Mouse (Mus musculus): Measurements from ENCODE around the gene Phc2. TPM values are rescaled to one million over a fixed set of nuclear protein-coding genes. Genes with fewer than 3 reads are reported as not detected.

Gene Phc2
- polyA plus RNA-seq, 1 experiment = 69.9 TPM

DNA sequence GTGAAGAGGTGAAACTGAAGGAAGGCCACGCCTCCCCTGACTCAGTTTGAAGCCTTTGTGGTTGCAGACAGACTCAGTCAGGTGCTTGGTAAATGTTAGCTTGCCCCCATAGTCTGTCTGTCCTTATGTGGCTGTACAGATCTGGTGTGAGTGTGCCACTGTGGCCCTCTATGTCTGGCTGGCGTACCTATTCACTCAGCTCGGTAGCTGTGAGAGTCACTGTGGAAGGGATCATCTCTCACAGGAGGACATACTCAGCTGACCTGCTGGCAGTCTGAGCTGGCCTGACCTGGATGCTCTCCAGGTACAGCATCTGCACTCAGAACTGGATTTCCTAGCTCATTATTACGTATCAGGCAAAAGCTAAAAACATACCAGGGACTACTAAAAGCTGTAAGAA is 67.3 kb downstream of the Phc2 start:
- TF ChIP-seq POLR2A (IDR thresholded peaks at IDR 0.05; ENCODE audit: low read depth, low read length) (no peak), CTCF (IDR thresholded peaks at IDR 0.05; ENCODE audit: borderline replicate concordance, insufficient read depth, low read length) (no peak)
- peaks cover under 1% of the 10 kb centered on the region; the same call in 1 of the 2 replicates for H3K4me1 ChIP-seq (ENCODE audit: control insufficient read depth, insufficient read depth, low read length)
- no peak overlapping the region for H3K27ac ChIP-seq (ENCODE audit: insufficient read depth, low read length)
- H3K4me3 ChIP-seq (ENCODE audit: insufficient read depth, low read length) = no peak overlapping the region

- H3K4me3 ChIP-seq (ENCODE audit: insufficient read depth, low read length) = no peak overlapping the region
- TF ChIP-seq POLR2A (IDR thresholded peaks at IDR 0.05; ENCODE audit: low read depth, low read length) (no peak), CTCF (IDR thresholded peaks at IDR 0.05; ENCODE audit: borderline replicate concordance, insufficient read depth, low read length) (no peak)
Observed at GRCm38 (mm10) chr4:128722932-128723331, 68.4 kb downstream of the Phc2 start.

DNA sequence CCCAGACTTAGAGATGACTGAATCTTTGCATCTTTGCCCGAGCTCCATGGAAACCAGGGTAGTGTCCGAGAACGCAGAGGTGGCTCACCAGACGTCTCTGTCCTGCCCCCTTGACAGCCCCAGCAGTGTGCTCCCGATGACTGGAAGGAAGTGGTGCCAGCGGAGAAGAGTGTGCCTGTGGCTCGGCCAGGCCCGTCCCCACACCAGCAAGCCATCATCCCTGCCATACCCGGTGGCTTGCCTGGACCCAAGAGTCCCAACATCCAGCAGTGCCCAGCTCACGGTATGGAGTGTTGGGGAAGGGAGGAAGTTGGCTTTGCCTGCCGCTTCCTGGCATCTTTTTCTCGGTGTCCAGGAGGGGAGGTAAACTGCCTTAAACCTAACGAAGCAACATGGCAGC is 68.9 kb downstream of the Phc2 start:
- no peak overlapping the region for H3K4me3 ChIP-seq (ENCODE audit: insufficient read depth, low read length)
- H3K4me1 ChIP-seq (ENCODE audit: control insufficient read depth, insufficient read depth, low read length) = peaks cover 4% of the 10 kb centered on the region; the same call in 1 of the 2 replicates
- no peak for TF ChIP-seq CTCF (IDR thresholded peaks at IDR 0.05; ENCODE audit: borderline replicate concordance, insufficient read depth, low read length)
- no peak overlapping the region for H3K27ac ChIP-seq (ENCODE audit: insufficient read depth, low read length)

More at GRCm38 (mm10) chr4:128722932-128723331, 68.4 kb downstream of the Phc2 start:
- peaks cover 4% of the 10 kb centered on the region; the same call in 1 of the 2 replicates for H3K4me1 ChIP-seq (ENCODE audit: control insufficient read depth, insufficient read depth, low read length)
- H3K27ac ChIP-seq (ENCODE audit: insufficient read depth, low read length) = no peak overlapping the region

DNA sequence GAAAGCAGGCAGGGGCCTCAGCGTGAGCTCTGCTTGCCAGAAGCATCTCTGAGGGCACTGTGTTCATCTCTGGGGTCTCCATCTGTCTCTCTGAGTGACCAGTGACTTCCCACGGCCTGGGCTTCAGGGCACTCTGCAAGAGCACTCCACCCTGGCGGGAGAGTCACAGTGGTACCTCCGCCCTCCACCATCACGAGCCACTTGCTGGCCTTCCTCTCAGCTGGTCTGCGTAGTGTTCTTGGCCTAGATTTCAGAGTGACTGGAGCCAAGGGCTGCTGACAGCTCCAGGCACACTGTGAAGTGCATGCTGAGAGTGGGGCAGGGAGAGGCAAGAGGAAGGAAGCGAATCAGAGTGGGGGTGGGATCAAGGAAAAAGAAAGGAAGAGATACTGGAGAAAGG is 69.6 kb downstream of the Phc2 start:
- no peak overlapping the region for H3K4me3 ChIP-seq (ENCODE audit: insufficient read depth, low read length)
- peaks cover 4% of the 10 kb centered on the region; the same call in 1 of the 2 replicates for H3K4me1 ChIP-seq (ENCODE audit: control insufficient read depth, insufficient read depth, low read length)
- H3K27ac ChIP-seq (ENCODE audit: insufficient read depth, low read length) = no peak overlapping the region
- no peak for TF ChIP-seq POLR2A (IDR thresholded peaks at IDR 0.05; ENCODE audit: low read depth, low read length)
- no peak for TF ChIP-seq CTCF (IDR thresholded peaks at IDR 0.05; ENCODE audit: borderline replicate concordance, insufficient read depth, low read length)

GRCm38 (mm10) chr4:128727019-128727720 is 72.7 kb downstream of the Phc2 start:
- peak; percentile 77 for TF ChIP-seq POLR2A (IDR thresholded peaks at IDR 0.05; ENCODE audit: low read depth, low read length)
- no peak for TF ChIP-seq CTCF (IDR thresholded peaks at IDR 0.05; ENCODE audit: borderline replicate concordance, insufficient read depth, low read length)
- Histone ChIP-seq H3K4me3 (ENCODE audit: insufficient read depth, low read length) (peak overlapping the region; percentile 63), H3K4me1 (ENCODE audit: control insufficient read depth, insufficient read depth, low read length) (peaks cover 9% of the 10 kb centered on the region), H3K27ac (ENCODE audit: insufficient read depth, low read length) (peak overlapping the region; percentile 96)

DNA sequence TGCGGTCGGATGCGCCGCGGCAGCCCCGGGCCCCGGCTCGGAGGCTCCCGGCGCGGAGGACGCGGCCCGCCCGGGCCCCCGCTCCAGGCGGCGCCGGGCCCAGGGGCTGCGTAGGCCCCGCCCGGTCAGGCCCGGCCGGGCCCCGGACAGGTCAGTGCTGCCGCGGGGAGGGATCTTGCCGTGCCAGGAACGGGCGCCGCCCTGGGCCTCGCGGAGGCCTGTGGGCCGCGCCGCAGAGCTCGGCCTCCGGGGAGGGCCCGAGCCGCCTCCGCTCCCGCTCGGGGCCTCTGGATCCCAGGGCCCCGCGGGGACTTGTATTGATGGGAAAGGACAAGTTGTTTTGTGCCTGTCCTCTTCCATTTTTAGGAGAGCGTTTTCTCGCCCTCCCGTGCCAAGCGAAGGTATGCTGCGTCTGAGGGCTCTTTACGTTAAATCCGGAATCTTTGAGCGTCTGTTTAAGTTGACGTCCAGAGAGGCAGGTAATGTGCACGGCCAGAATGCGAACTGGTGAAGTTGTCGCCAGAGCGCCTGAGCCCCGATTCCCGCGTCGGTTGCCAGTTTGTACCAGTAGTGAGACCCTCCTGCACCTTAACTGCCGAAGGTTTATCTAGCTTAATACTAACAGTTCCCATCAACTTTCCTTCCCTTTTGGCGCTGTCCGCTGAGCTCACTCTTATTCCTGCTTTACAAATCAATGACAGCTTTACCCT is 73.4 kb downstream of the Phc2 start:
- peak overlapping the region; percentile 96 for H3K27ac ChIP-seq (ENCODE audit: insufficient read depth, low read length)
- TF ChIP-seq CTCF (IDR thresholded peaks at IDR 0.05; ENCODE audit: borderline replicate concordance, insufficient read depth, low read length) (no peak), POLR2A (IDR thresholded peaks at IDR 0.05; ENCODE audit: low read depth, low read length) (no peak; the same call in 1 of the 2 replicates)
- peak overlapping the region; percentile 94 for H3K4me3 ChIP-seq (ENCODE audit: insufficient read depth, low read length)
- peaks cover 9% of the 10 kb centered on the region for H3K4me1 ChIP-seq (ENCODE audit: control insufficient read depth, insufficient read depth, low read length)

DNA sequence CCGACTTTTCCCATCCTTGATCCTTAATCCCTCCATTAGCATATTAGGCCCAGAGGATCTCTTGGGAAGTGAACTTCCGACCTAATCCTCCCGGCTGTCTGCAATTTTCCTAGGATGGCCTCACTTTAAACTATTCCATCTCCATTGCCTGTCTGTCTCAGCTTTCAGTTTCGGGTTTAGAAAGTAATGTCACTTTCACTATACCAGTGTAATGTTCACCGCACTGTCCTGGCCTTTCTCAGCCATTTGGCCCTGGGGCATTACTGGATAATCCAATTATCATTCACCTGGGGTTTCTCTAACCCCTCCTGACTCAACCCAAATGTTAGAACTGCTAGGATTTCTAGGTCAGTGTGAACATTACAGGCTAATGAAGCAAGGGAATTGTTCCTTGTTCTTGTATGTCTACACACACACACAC is 73.9 kb downstream of the Phc2 start:
- H3K4me1 ChIP-seq (ENCODE audit: control insufficient read depth, insufficient read depth, low read length) = peaks cover 12% of the 10 kb centered on the region
- H3K27ac ChIP-seq (ENCODE audit: insufficient read depth, low read length) = peak overlapping the region; percentile 96
- TF ChIP-seq POLR2A (IDR thresholded peaks at IDR 0.05; ENCODE audit: low read depth, low read length) (no peak), CTCF (IDR thresholded peaks at IDR 0.05; ENCODE audit: borderline replicate concordance, insufficient read depth, low read length) (no peak)

GRCm38 (mm10) chr4:128729033-128729708 is 74.7 kb downstream of the Phc2 start:
- H3K27ac ChIP-seq (ENCODE audit: insufficient read depth, low read length) = peak overlapping the region; percentile 96
- peak overlapping the region; percentile 94 for H3K4me3 ChIP-seq (ENCODE audit: insufficient read depth, low read length)
- TF ChIP-seq CTCF (IDR thresholded peaks at IDR 0.05; ENCODE audit: borderline replicate concordance, insufficient read depth, low read length) (no peak), POLR2A (IDR thresholded peaks at IDR 0.05; ENCODE audit: low read depth, low read length) (no peak; the same call in 1 of the 2 replicates)
- H3K4me1 ChIP-seq (ENCODE audit: control insufficient read depth, insufficient read depth, low read length) = peaks cover 19% of the 10 kb centered on the region

More for the DNA sequence above, 73.9 kb downstream of the Phc2 start:
- H3K4me3 ChIP-seq (ENCODE audit: insufficient read depth, low read length) = peak overlapping the region; percentile 94

DNA sequence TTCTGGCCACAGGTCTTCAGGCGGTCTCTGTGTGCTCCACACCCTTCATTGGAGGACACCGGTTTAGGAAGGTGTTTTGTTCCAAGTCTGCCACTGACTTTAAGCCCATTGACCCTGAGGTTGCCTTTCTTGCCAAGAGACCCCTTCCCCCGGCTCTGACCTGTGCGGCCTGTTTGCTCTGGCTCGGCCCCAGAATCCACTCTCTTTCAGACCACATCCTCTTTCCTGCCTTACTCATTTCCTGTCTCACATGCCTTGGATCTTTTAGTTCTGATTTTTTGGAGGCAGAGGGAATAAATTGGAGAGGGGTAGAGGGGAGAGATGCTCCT is 75.2 kb downstream of the Phc2 start:
- TF ChIP-seq CTCF (IDR thresholded peaks at IDR 0.05; ENCODE audit: borderline replicate concordance, insufficient read depth, low read length) (no peak), POLR2A (IDR thresholded peaks at IDR 0.05; ENCODE audit: low read depth, low read length) (no peak)
- Histone ChIP-seq H3K4me3 (ENCODE audit: insufficient read depth, low read length) (peak overlapping the region; percentile 94), H3K27ac (ENCODE audit: insufficient read depth, low read length) (peak overlapping the region; percentile 96), H3K4me1 (ENCODE audit: control insufficient read depth, insufficient read depth, low read length) (peaks cover 23% of the 10 kb centered on the region)
